Mouse (Mus musculus) kidney, embryonic 14.5 days (tissue): ENCODE data around the gene Kbtbd2. TPM values are rescaled to one million over a fixed set of nuclear protein-coding genes. Genes with fewer than 3 reads are reported as not detected.

Experiments used
- ATAC-seq: fragments of 200-750 bp; cut with Nextera tagmentation; 2 replicates; pipeline ENCODE4 v1.8.0; 2017; ENCODE audit warnings: moderate number of reproducible peaks, mild to moderate bottlenecking, moderate TSS enrichment, moderate library complexity; ENCODE audit not compliant: low FRiP score, low TSS enrichment
- H3K27ac ChIP-seq: fragments of 300-500 bp; sonication (generic); 2 replicates; pipeline ENCODE4 v1.5.1; 2014; ENCODE audit warnings: low read depth, mild to moderate bottlenecking, low read length, moderate library complexity, mixed read lengths
- H3K27me3 ChIP-seq: fragments of 300-500 bp; sonication (generic); 2 replicates; pipeline ENCODE4 v1.6.1; 2014; ENCODE audit warnings: mild to moderate bottlenecking, low read length; ENCODE audit not compliant: control insufficient read depth, insufficient read depth
- H3K36me3 ChIP-seq: fragments of 300-500 bp; sonication (generic); 2 replicates; pipeline ENCODE4 v1.6.1; 2014; ENCODE audit warnings: low read length, mixed read lengths; ENCODE audit not compliant: control insufficient read depth, insufficient read depth
- H3K4me1 ChIP-seq: fragments of 300-500 bp; sonication (generic); 2 replicates; pipeline ENCODE4 v1.6.1; 2014; ENCODE audit warnings: low read length, mixed read lengths; ENCODE audit not compliant: control insufficient read depth, insufficient read depth
- H3K4me2 ChIP-seq: fragments of 300-500 bp; sonication (generic); replicated peaks from 2 replicates; pipeline ENCODE4 v1.6.1; 2014; ENCODE audit warnings: low read depth, mild to moderate bottlenecking, low read length
- H3K4me3 ChIP-seq: fragments of 300-500 bp; sonication (generic); 2 replicates; pipeline ENCODE4 v1.5.1; 2014; ENCODE audit warnings: mild to moderate bottlenecking, low read length
- H3K9ac ChIP-seq: fragments of 300-500 bp; sonication (generic); 2 replicates; pipeline ENCODE4 v1.6.1; 2014; ENCODE audit warnings: low read depth, mild to moderate bottlenecking, low read length, moderate library complexity
- H3K9me3 ChIP-seq: fragments of 300-500 bp; sonication (generic); 2 replicates; pipeline ENCODE4 v1.6.1; 2016; ENCODE audit warnings: low read length; ENCODE audit not compliant: control insufficient read depth
- WGBS: fragments of 180-500 bp; shearing (Covaris S2); extraction: QIAGEN DNeasy Blood & Tissue Kit; methylation state at CpG from one replicate; pipeline ENCODE4 v1.1.7; 2014; 5-methylcytosine and 5-hydroxymethylcytosine counted together
- polyA plus RNA-seq: library from polyadenylated mRNA; unstranded; fragments of >200 nt; fragmentation: Nextera tagmentation; extraction: Ambion mirVana; gene quantifications from 2 replicates; pipeline ENCODE4 v1.2.1, GENCODE M21; 2014

Gene Kbtbd2
- polyA plus RNA-seq, 1 experiment from 2014 or later = 38.3 TPM

- 90% methylated on average over 4 of the region's 4 CpGs for WGBS
Measured at GRCm38 (mm10) chr6:56765696-56766095, 31.9 kb downstream of the Kbtbd2 start.

GRCm38 (mm10) chr6:56765265-56765664 is 32.3 kb downstream of the Kbtbd2 start:
- peaks cover 5% of the 10 kb centered on the region; the same call in 1 of the 2 replicates for H3K36me3 ChIP-seq
- H3K9me3 ChIP-seq = no peaks in the 10 kb centered on the region
- WGBS = 75% methylated on average over 3 of the region's 3 CpGs
- ATAC-seq = no peak
- H3K9ac ChIP-seq = no peak overlapping the region
- no peaks in the 10 kb centered on the region for H3K4me1 ChIP-seq
- no peaks in the 10 kb centered on the region for H3K27me3 ChIP-seq
- no peak overlapping the region for H3K27ac ChIP-seq
- H3K4me3 ChIP-seq = no peak overlapping the region
- H3K4me2 ChIP-seq = no peak overlapping the region

More at GRCm38 (mm10) chr6:56765696-56766095, 31.9 kb downstream of the Kbtbd2 start:
- no peak for ATAC-seq
- Histone ChIP-seq H3K9me3 (no peaks in the 10 kb centered on the region), H3K27ac (no peak overlapping the region), H3K27me3 (no peaks in the 10 kb centered on the region), H3K4me2 (no peak overlapping the region), H3K4me1 (no peaks in the 10 kb centered on the region), H3K4me3 (no peak overlapping the region), H3K9ac (no peak overlapping the region), H3K36me3 (peaks cover 5% of the 10 kb centered on the region; the same call in 1 of the 2 replicates)

GRCm38 (mm10) chr6:56759324-56759723 is 38.3 kb downstream of the Kbtbd2 start:
- Histone ChIP-seq H3K4me3 (no peak overlapping the region), H3K9ac (no peak overlapping the region), H3K4me1 (no peaks in the 10 kb centered on the region), H3K27ac (no peak overlapping the region), H3K4me2 (no peak overlapping the region), H3K27me3 (no peaks in the 10 kb centered on the region), H3K9me3 (no peaks in the 10 kb centered on the region), H3K36me3 (peaks cover 35% of the 10 kb centered on the region)
- 97% methylated on average over 1 of the region's 1 CpGs for WGBS
- no peak for ATAC-seq

GRCm38 (mm10) chr6:56756117-56756516 is 41.5 kb downstream of the Kbtbd2 start:
- H3K36me3 ChIP-seq = peaks cover 42% of the 10 kb centered on the region
- H3K9ac ChIP-seq = no peak overlapping the region
- H3K27me3 ChIP-seq = no peaks in the 10 kb centered on the region
- no peaks in the 10 kb centered on the region for H3K9me3 ChIP-seq
- no peaks in the 10 kb centered on the region for H3K4me1 ChIP-seq
- H3K4me2 ChIP-seq = no peak overlapping the region
- WGBS = 91% methylated on average over 1 of the region's 1 CpGs
- no peak overlapping the region for H3K4me3 ChIP-seq
- H3K27ac ChIP-seq = no peak overlapping the region
- no peak for ATAC-seq

GRCm38 (mm10) chr6:56753719-56754118 is 43.9 kb downstream of the Kbtbd2 start:
- peaks cover 42% of the 10 kb centered on the region for H3K36me3 ChIP-seq
- 93% methylated on average over 3 of the region's 3 CpGs for WGBS

GRCm38 (mm10) chr6:56745950-56746543 is 51.6 kb downstream of the Kbtbd2 start:
- 81% methylated on average over 5 of the region's 5 CpGs for WGBS
- H3K4me2 ChIP-seq = no peak overlapping the region
- H3K27me3 ChIP-seq = no peaks in the 10 kb centered on the region
- H3K4me1 ChIP-seq = no peaks in the 10 kb centered on the region
- no peak overlapping the region for H3K4me3 ChIP-seq
- ATAC-seq = no peak
- H3K36me3 ChIP-seq = peaks cover 28% of the 10 kb centered on the region; the same call in 1 of the 2 replicates
- H3K9me3 ChIP-seq = no peaks in the 10 kb centered on the region
- no peak overlapping the region for H3K27ac ChIP-seq
- H3K9ac ChIP-seq = no peak overlapping the region

More at GRCm38 (mm10) chr6:56753719-56754118, 43.9 kb downstream of the Kbtbd2 start:
- H3K27ac ChIP-seq = no peak overlapping the region
- no peaks in the 10 kb centered on the region for H3K4me1 ChIP-seq
- no peak overlapping the region for H3K4me3 ChIP-seq
- H3K4me2 ChIP-seq = no peak overlapping the region
- no peak overlapping the region for H3K9ac ChIP-seq
- no peak for ATAC-seq
- no peaks in the 10 kb centered on the region for H3K27me3 ChIP-seq
- H3K9me3 ChIP-seq = no peaks in the 10 kb centered on the region

GRCm38 (mm10) chr6:56732545-56732944 is 65.1 kb downstream of the Kbtbd2 start:
- Histone ChIP-seq H3K27ac (no peak overlapping the region), H3K4me3 (no peak overlapping the region), H3K36me3 (peaks cover 50% of the 10 kb centered on the region), H3K27me3 (no peaks in the 10 kb centered on the region), H3K4me1 (no peaks in the 10 kb centered on the region), H3K9ac (no peak overlapping the region), H3K4me2 (no peak overlapping the region), H3K9me3 (no peaks in the 10 kb centered on the region)
- 75% methylated on average over 2 of the region's 2 CpGs for WGBS
- no peak for ATAC-seq

Other genes starting within 250 kb of the Kbtbd2 start
- gene Pde1c, start 228.7 kb downstream of the Kbtbd2 start, polyA plus RNA-seq = 0.93 and 1.1 TPM in 2 replicates
- gene Lsm5, start 93.1 kb downstream of the Kbtbd2 start, polyA plus RNA-seq = 174 and 261 TPM in 2 replicates
- 11.2 and 20.2 TPM in 2 replicates for gene Avl9, start 82.9 kb downstream of the Kbtbd2 start, polyA plus RNA-seq
- 56.1 and 103 TPM in 2 replicates for gene Fkbp9, start 34.2 kb upstream of the Kbtbd2 start, polyA plus RNA-seq
- gene Nt5c3, start 126.1 kb upstream of the Kbtbd2 start, polyA plus RNA-seq = 59.3 and 61.7 TPM in 2 replicates
- gene Vmn1r4, start 126.2 kb upstream of the Kbtbd2 start, polyA plus RNA-seq = 0.19 and 0.24 TPM in 2 replicates
- gene Vmn1r5, start 172.5 kb upstream of the Kbtbd2 start, polyA plus RNA-seq = not detected in 2 replicates
- not detected in 2 replicates for gene Vmn1r6, start 199.4 kb upstream of the Kbtbd2 start, polyA plus RNA-seq
- not detected in 2 replicates for gene Vmn1r7, start 227.5 kb upstream of the Kbtbd2 start, polyA plus RNA-seq
- gene Vmn1r8, start 234.5 kb upstream of the Kbtbd2 start, polyA plus RNA-seq = not detected in 2 replicates